Mouse (Mus musculus): ENCODE results near the gene Tom1l1.

DNA sequence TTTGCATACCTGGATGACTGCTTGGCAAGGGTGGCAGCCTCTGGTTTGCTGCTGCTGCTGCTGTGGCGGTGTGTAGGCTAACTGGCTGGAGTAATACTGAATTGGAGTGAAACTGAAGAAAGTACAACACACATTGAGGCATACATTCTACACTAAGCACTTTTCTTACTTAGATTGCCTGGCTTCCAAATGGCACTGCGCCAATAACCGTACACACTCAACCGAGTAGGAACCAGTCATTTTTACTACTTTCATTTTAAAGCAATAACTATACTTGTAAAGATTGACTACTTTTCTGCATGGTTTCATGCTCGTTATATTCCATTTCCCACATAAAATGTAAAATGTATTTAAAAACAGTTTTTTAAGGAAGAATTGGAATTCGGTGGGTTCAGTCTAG is 38.4 kb downstream of the Tom1l1 start:
- TF ChIP-seq CTCF (IDR thresholded peaks at IDR 0.05; ENCODE audit: borderline replicate concordance, control insufficient read depth, extremely low read depth, insufficient read depth, low read length, poor library complexity), result no peak
- no peak for TF ChIP-seq POLR2A (IDR thresholded peaks at IDR 0.05; ENCODE audit: control insufficient read depth, extremely low read depth, insufficient read depth, low read length, poor library complexity)
